Mouse (Mus musculus): Measurements from ENCODE around the gene Dffa.

Dffa gene

GRCm38 (mm10) chr4:149136116-149136850, 32.3 kb downstream of the Dffa start:
- peaks cover 14% of the 10 kb centered on the region for H3K36me3 ChIP-seq (ENCODE audit: insufficient read depth, low read length)
- no peaks in the 10 kb centered on the region for H3K9me3 ChIP-seq (ENCODE audit: low read length)
- H3K27me3 ChIP-seq (ENCODE audit: insufficient read depth, low read length) = no peaks in the 10 kb centered on the region
- TF ChIP-seq CTCF (conservative IDR thresholded peaks at IDR 0.05; ENCODE audit: low read length) (no peak), NANOG (IDR thresholded peaks at IDR 0.05; ENCODE audit: borderline replicate concordance, low read length) (no peak), POU5F1 (IDR thresholded peaks at IDR 0.05; ENCODE audit: borderline replicate concordance, low read length) (no peak)
- H3K4me3 ChIP-seq (replicated peaks; ENCODE audit: low read length) = peak overlapping the region; percentile 89
- H3K4me1 ChIP-seq (replicated peaks; ENCODE audit: low read depth, low read length) = peaks cover 41% of the 10 kb centered on the region

DNA sequence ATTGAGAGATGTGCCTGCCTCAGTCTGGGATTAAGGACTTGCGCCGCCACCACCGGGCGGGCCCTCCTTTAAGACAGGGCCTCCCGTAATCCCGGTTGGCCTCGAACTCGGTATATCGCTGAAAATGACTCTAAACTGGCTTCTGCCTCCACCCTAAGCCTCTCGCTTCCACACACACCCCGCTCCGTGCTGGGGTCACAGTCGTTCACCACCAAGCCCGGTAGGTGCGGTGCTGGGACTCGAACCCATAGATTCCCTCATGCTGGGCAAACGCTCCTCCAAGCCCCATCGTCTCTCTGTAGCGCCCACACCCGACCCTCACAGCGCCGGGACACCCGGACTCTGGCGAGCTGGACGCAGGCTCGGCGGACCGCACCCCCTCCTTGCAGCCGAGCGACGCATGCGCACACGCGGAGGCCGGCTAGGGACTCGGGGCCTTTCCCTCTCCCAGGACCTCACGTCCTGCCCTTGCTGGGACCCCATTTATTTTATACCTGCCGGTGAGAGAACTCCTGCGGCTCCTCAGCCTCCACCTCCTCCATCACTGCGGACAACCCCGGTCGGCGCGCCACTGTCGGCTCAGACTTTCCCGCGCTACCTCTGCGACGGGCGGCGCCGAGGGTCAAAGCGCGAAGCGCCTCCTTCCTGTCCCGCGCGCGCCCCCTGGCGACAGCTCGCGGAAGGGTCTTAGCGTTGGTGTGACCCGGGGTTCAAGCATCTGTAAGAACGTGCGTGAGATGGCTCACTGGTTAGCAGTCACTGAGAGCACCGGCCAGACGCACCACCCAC, 33.2 kb downstream of the Dffa start, which contains the start of gene Cenps:
Gene Cenps, minus strand, starts transcription at position 648 of the 789 bp plus-strand sequence.
- H3K27me3 ChIP-seq (ENCODE audit: insufficient read depth, low read length) = no peaks in the 10 kb centered on the region
- TF ChIP-seq POU5F1 (IDR thresholded peaks at IDR 0.05; ENCODE audit: borderline replicate concordance, low read length) (no peak), CTCF (conservative IDR thresholded peaks at IDR 0.05; ENCODE audit: low read length) (no peak), NANOG (IDR thresholded peaks at IDR 0.05; ENCODE audit: borderline replicate concordance, low read length) (no peak)
- H3K4me3 ChIP-seq (replicated peaks; ENCODE audit: low read length) = peak within 1 kb of the TSS; percentile 89
- H3K4me1 ChIP-seq (replicated peaks; ENCODE audit: low read depth, low read length) = peaks cover 32% of the 10 kb centered on the region
- no peaks in the 10 kb centered on the region for H3K9me3 ChIP-seq (ENCODE audit: low read length)
- H3K36me3 ChIP-seq (ENCODE audit: insufficient read depth, low read length) = peaks cover 5% of the 10 kb centered on the region

- peaks cover under 1% of the 10 kb centered on the region for H3K27me3 ChIP-seq (ENCODE audit: insufficient read depth, low read length)
- peaks cover 18% of the 10 kb centered on the region for H3K4me1 ChIP-seq (replicated peaks; ENCODE audit: low read depth, low read length)
- H3K4me3 ChIP-seq (replicated peaks; ENCODE audit: low read length) = no peak overlapping the region
- TF ChIP-seq NANOG (IDR thresholded peaks at IDR 0.05; ENCODE audit: borderline replicate concordance, low read length) (no peak), CTCF (conservative IDR thresholded peaks at IDR 0.05; ENCODE audit: low read length) (no peak), POU5F1 (IDR thresholded peaks at IDR 0.05; ENCODE audit: borderline replicate concordance, low read length) (no peak)
- no peaks in the 10 kb centered on the region for H3K36me3 ChIP-seq (ENCODE audit: insufficient read depth, low read length)
- H3K9me3 ChIP-seq (ENCODE audit: low read length) = no peaks in the 10 kb centered on the region
Observed at GRCm38 (mm10) chr4:149138515-149138914, 34.6 kb downstream of the Dffa start.

- H3K4me3 ChIP-seq (replicated peaks; ENCODE audit: low read length) = no peak overlapping the region
- no peaks in the 10 kb centered on the region for H3K36me3 ChIP-seq (ENCODE audit: insufficient read depth, low read length)
- TF ChIP-seq CTCF (conservative IDR thresholded peaks at IDR 0.05; ENCODE audit: low read length) = no peak
- no peak for TF ChIP-seq NANOG (IDR thresholded peaks at IDR 0.05; ENCODE audit: borderline replicate concordance, low read length)
- no peak for TF ChIP-seq POU5F1 (IDR thresholded peaks at IDR 0.05; ENCODE audit: borderline replicate concordance, low read length)
- H3K27me3 ChIP-seq (ENCODE audit: insufficient read depth, low read length) = peaks cover 3% of the 10 kb centered on the region
- peaks cover 23% of the 10 kb centered on the region for H3K4me1 ChIP-seq (replicated peaks; ENCODE audit: low read depth, low read length)
- no peaks in the 10 kb centered on the region for H3K9me3 ChIP-seq (ENCODE audit: low read length)
Observed at GRCm38 (mm10) chr4:149143594-149143993, 39.6 kb downstream of the Dffa start.

DNA sequence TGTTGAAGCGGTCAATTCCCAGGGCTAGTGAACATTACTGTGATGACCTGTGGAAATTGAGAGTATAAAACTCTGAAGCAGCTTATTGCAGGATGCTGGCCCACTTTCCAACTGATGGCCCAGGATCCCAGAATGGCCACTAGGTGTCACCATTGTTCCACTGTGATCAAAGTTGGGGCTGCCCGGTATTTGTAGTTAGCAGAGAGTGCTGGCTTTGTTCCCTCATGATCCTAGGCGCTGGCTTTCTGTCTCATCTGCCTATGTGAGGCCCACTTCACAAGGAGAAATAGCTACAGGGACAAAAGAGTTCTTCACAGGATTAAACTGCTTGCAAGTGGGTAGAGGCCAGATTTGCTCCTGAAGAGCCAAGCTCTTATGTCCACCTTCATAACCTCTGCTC, 40.5 kb downstream of the Dffa start:
- H3K27me3 ChIP-seq (ENCODE audit: insufficient read depth, low read length) = peaks cover 3% of the 10 kb centered on the region
- H3K36me3 ChIP-seq (ENCODE audit: insufficient read depth, low read length) = peaks cover 6% of the 10 kb centered on the region
- H3K9me3 ChIP-seq (ENCODE audit: low read length) = no peaks in the 10 kb centered on the region
- TF ChIP-seq NANOG (IDR thresholded peaks at IDR 0.05; ENCODE audit: borderline replicate concordance, low read length) = no peak
- TF ChIP-seq CTCF (conservative IDR thresholded peaks at IDR 0.05; ENCODE audit: low read length) = peak; percentile 93
- H3K4me3 ChIP-seq (replicated peaks; ENCODE audit: low read length) = no peak overlapping the region
- peaks cover 23% of the 10 kb centered on the region for H3K4me1 ChIP-seq (replicated peaks; ENCODE audit: low read depth, low read length)

- peaks cover 13% of the 10 kb centered on the region for H3K36me3 ChIP-seq (ENCODE audit: insufficient read depth, low read length)
- no peak overlapping the region for H3K4me3 ChIP-seq (replicated peaks; ENCODE audit: low read length)
- H3K9me3 ChIP-seq (ENCODE audit: low read length) = no peaks in the 10 kb centered on the region
- TF ChIP-seq POU5F1 (IDR thresholded peaks at IDR 0.05; ENCODE audit: borderline replicate concordance, low read length) (no peak), CTCF (conservative IDR thresholded peaks at IDR 0.05; ENCODE audit: low read length) (no peak), NANOG (IDR thresholded peaks at IDR 0.05; ENCODE audit: borderline replicate concordance, low read length) (no peak)
- H3K4me1 ChIP-seq (replicated peaks; ENCODE audit: low read depth, low read length) = peaks cover 24% of the 10 kb centered on the region
- peaks cover 3% of the 10 kb centered on the region for H3K27me3 ChIP-seq (ENCODE audit: insufficient read depth, low read length)
Observed at GRCm38 (mm10) chr4:149145151-149145550, 41.2 kb downstream of the Dffa start.

DNA sequence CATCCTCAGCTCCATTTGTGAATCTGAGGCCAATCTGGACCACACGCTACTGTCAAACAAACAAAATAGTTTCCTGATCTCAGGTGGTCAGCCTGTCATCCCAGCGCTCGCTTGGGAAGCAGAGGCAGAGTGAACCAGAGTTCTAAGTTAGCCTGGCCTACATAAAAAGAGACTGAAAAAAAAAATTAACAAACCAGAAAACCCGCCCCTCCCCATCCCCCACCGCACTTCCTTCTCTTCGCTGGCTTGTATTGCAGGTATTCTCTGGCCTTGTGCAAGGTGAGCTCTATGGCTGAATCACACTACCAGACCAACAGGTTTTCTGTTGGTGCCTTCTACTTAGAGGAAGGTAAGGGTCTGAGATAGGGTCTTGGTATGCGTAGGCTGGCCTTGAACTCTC, 43.6 kb downstream of the Dffa start:
- Histone ChIP-seq H3K9me3 (ENCODE audit: low read length) (peaks cover 6% of the 10 kb centered on the region; the same call in 1 of the 2 replicates), H3K4me3 (replicated peaks; ENCODE audit: low read length) (peak overlapping the region; percentile 46; the same call in 1 of the 2 replicates)
- TF ChIP-seq NANOG (IDR thresholded peaks at IDR 0.05; ENCODE audit: borderline replicate concordance, low read length) (no peak), POU5F1 (IDR thresholded peaks at IDR 0.05; ENCODE audit: borderline replicate concordance, low read length) (no peak), CTCF (conservative IDR thresholded peaks at IDR 0.05; ENCODE audit: low read length) (no peak)

GRCm38 (mm10) chr4:149148084-149148483, 44.1 kb downstream of the Dffa start:
- no peak overlapping the region for H3K4me3 ChIP-seq (replicated peaks; ENCODE audit: low read length)
- TF ChIP-seq NANOG (IDR thresholded peaks at IDR 0.05; ENCODE audit: borderline replicate concordance, low read length) (no peak), POU5F1 (IDR thresholded peaks at IDR 0.05; ENCODE audit: borderline replicate concordance, low read length) (no peak), CTCF (conservative IDR thresholded peaks at IDR 0.05; ENCODE audit: low read length) (no peak)
- peaks cover 3% of the 10 kb centered on the region for H3K27me3 ChIP-seq (ENCODE audit: insufficient read depth, low read length)
- H3K4me1 ChIP-seq (replicated peaks; ENCODE audit: low read depth, low read length) = peaks cover 37% of the 10 kb centered on the region
- peaks cover 42% of the 10 kb centered on the region for H3K36me3 ChIP-seq (ENCODE audit: insufficient read depth, low read length)
- H3K9me3 ChIP-seq (ENCODE audit: low read length) = peaks cover 6% of the 10 kb centered on the region; the same call in 1 of the 2 replicates

More for the DNA sequence above, 43.6 kb downstream of the Dffa start:
- Histone ChIP-seq H3K4me1 (replicated peaks; ENCODE audit: low read depth, low read length) (peaks cover 32% of the 10 kb centered on the region), H3K36me3 (ENCODE audit: insufficient read depth, low read length) (peaks cover 37% of the 10 kb centered on the region), H3K27me3 (ENCODE audit: insufficient read depth, low read length) (peaks cover 3% of the 10 kb centered on the region)
